Mouse (Mus musculus) embryonic stem cell, embryonic (primary cell): ENCODE results near the gene Nf1.

Experiments used
- CTCF ChIA-PET, 4 experiments: fragments of 300-600 bp in 2 of 4; fragments of 350-600 bp in 2 of 4; sonication (Branson Sonifier 250); formaldehyde crosslinking; loops; one replicate each; lab custom pipeline; 2022; ENCODE audit warnings: inconsistent platforms in 2 of 4; lab: Charles Lee
- POLR2A ChIA-PET, 4 experiments: fragments of 300-600 bp in 2 of 4; fragments of 350-600 bp in 2 of 4; sonication (Branson Sonifier 250); formaldehyde crosslinking; loops; one replicate each; lab custom pipeline; 2022; ENCODE audit warnings: antibody characterized with exemption in 4 of 4, inconsistent platforms in 1 of 4; lab: Charles Lee

The Nf1 gene

GRCm38 (mm10) chr11:79577741-79578140, 238.2 kb downstream of the Nf1 start:
- ChIA-PET CTCF (interaction anchor here in 1 of 4 experiments (0.8 to 1.2 kb wide), 2 partner anchors 12 to 181 kb away, joined by 3 read pairs; no protein-coding TSS in a partner anchor), POLR2A (interaction anchor here in 2 of 4 experiments (0.6 to 1.4 kb wide), 2 partner anchors 12 to 27 kb away, joined by 3 to 7 read pairs; no protein-coding TSS in a partner anchor)

- ChIA-PET CTCF (interaction anchor here in 2 of 4 experiments (0.8 to 1.3 kb wide), 3 partner anchors 106 to 620 kb away, joined by 3 to 5 read pairs (median 5); no protein-coding TSS in a partner anchor), POLR2A (interaction anchor here in 2 of 4 experiments (0.6 to 0.9 kb wide), 2 partner anchors 97 to 1069 kb away, joined by 4 to 6 read pairs; partner anchors contain the start of genes Poldip2 (in 1 of the 2) and Tmem199 (in 1 of the 2))
Observed at GRCm38 (mm10) chr11:79580660-79581059, 241.2 kb downstream of the Nf1 start.

- ChIA-PET CTCF (interaction anchor here in 2 of 4 experiments (1.0 to 3.8 kb wide), 2 partner anchors 105 kb away, joined by 3 to 13 read pairs; no protein-coding TSS in a partner anchor), POLR2A (interaction anchor here in 1 of 4 experiments (1.2 kb wide), 1 partner anchor 9 kb away, joined by 3 read pairs; no protein-coding TSS in a partner anchor)
Observed at GRCm38 (mm10) chr11:79581257-79581656, 241.8 kb downstream of the Nf1 start.

- CTCF ChIA-PET, result interaction anchor here in 3 of 4 experiments (0.6 to 3.8 kb wide), 5 partner anchors 11 to 336 kb away, joined by 3 to 13 read pairs (median 5); no protein-coding TSS in a partner anchor
- POLR2A ChIA-PET, result no interaction called here
Observed at GRCm38 (mm10) chr11:79584191-79584590, 244.7 kb downstream of the Nf1 start.

GRCm38 (mm10) chr11:79589317-79590075, 250.0 kb downstream of the Nf1 start:
- POLR2A ChIA-PET, result interaction anchor here in 3 of 4 experiments (0.6 to 1.8 kb wide), 14 partner anchors 12 to 401 kb away, joined by 3 to 12 read pairs (median 3); no protein-coding TSS in a partner anchor
- CTCF ChIA-PET, result interaction anchor here (0.6 to 4.1 kb wide), 32 partner anchors 12 to 696 kb away, joined by 3 to 27 read pairs (median 3); partner anchors contain the start of gene Utp6 (in 1 of the 4)

GRCm38 (mm10) chr11:79590664-79591590, 251.4 kb downstream of the Nf1 start, which contains the start of gene Rab11fip4:
Gene Rab11fip4, plus strand, starts transcription at chr11:79591212.
- ChIA-PET POLR2A (interaction anchor here (0.6 to 1.8 kb wide), 21 partner anchors 9 to 486 kb away, joined by 3 to 8 read pairs (median 4); no protein-coding TSS in a partner anchor), CTCF (interaction anchor here (0.5 to 4.1 kb wide), 20 partner anchors 13 to 940 kb away, joined by 3 to 27 read pairs (median 4); no protein-coding TSS in a partner anchor)

- CTCF ChIA-PET, result interaction anchor here in 2 of 4 experiments (0.6 to 4.1 kb wide), 9 partner anchors 18 to 328 kb away, joined by 3 to 27 read pairs (median 6); no protein-coding TSS in a partner anchor
- POLR2A ChIA-PET, result interaction anchor here in 3 of 4 experiments (0.6 to 1.8 kb wide), 10 partner anchors 13 to 114 kb away, joined by 3 to 8 read pairs (median 4); no protein-coding TSS in a partner anchor
Observed at GRCm38 (mm10) chr11:79591591-79591975, 252.1 kb downstream of the Nf1 start.

GRCm38 (mm10) chr11:79593495-79593894, 254.0 kb downstream of the Nf1 start:
- POLR2A ChIA-PET, result interaction anchor here in 1 of 4 experiments (1.5 to 1.6 kb wide), 2 partner anchors 12 to 21 kb away, joined by 4 to 11 read pairs; no protein-coding TSS in a partner anchor
- CTCF ChIA-PET, result interaction anchor here in 3 of 4 experiments (0.6 to 1.6 kb wide), 5 partner anchors 31 to 477 kb away, joined by 3 to 5 read pairs (median 4); no protein-coding TSS in a partner anchor

- POLR2A ChIA-PET, result interaction anchor here in 3 of 4 experiments (0.6 to 1.6 kb wide), 4 partner anchors 13 to 722 kb away, joined by 3 to 4 read pairs (median 4); partner anchors contain the start of gene Rab11fip4 (in 1 of the 3)
- CTCF ChIA-PET, result interaction anchor here in 2 of 4 experiments (0.6 to 2.2 kb wide), 6 partner anchors 14 to 589 kb away, joined by 3 to 11 read pairs (median 4); no protein-coding TSS in a partner anchor
Observed at GRCm38 (mm10) chr11:79610454-79610853, 271.0 kb downstream of the Nf1 start.

GRCm38 (mm10) chr11:79611011-79611666, 271.6 kb downstream of the Nf1 start:
- POLR2A ChIA-PET, result interaction anchor here in 3 of 4 experiments (0.6 to 1.6 kb wide), 11 partner anchors 12 to 70 kb away, joined by 3 to 5 read pairs (median 3); partner anchors contain the start of gene Rab11fip4 (in 1 of the 3)
- CTCF ChIA-PET, result interaction anchor here in 2 of 4 experiments (0.8 to 2.2 kb wide), 7 partner anchors 14 to 76 kb away, joined by 3 to 11 read pairs (median 4); no protein-coding TSS in a partner anchor

- ChIA-PET CTCF (interaction anchor here (0.5 to 1.4 kb wide), 6 partner anchors 17 to 691 kb away, joined by 3 to 5 read pairs (median 4); no protein-coding TSS in a partner anchor), POLR2A (interaction anchor here in 3 of 4 experiments (0.7 to 1.8 kb wide), 8 partner anchors 11 to 164 kb away, joined by 3 to 5 read pairs (median 4); no protein-coding TSS in a partner anchor)
Observed at GRCm38 (mm10) chr11:79612046-79612600, 272.6 kb downstream of the Nf1 start.

GRCm38 (mm10) chr11:79613084-79613483, 273.6 kb downstream of the Nf1 start:
- ChIA-PET CTCF (interaction anchor here in 2 of 4 experiments (0.6 to 1.9 kb wide), 4 partner anchors 9 to 74 kb away, joined by 3 to 7 read pairs (median 4); no protein-coding TSS in a partner anchor), POLR2A (interaction anchor here in 1 of 4 experiments (1.8 kb wide), 1 partner anchor 163 kb away, joined by 4 read pairs; no protein-coding TSS in a partner anchor)

GRCm38 (mm10) chr11:79613711-79614110, 274.2 kb downstream of the Nf1 start:
- CTCF ChIA-PET, result interaction anchor here in 3 of 4 experiments (0.6 to 1.9 kb wide), 4 partner anchors 8 to 73 kb away, joined by 3 to 7 read pairs (median 4); no protein-coding TSS in a partner anchor
- POLR2A ChIA-PET, result interaction anchor here in 3 of 4 experiments (0.5 to 1.7 kb wide), 8 partner anchors 9 to 306 kb away, joined by 3 to 5 read pairs (median 4); no protein-coding TSS in a partner anchor

GRCm38 (mm10) chr11:79614880-79615279, 275.4 kb downstream of the Nf1 start:
- POLR2A ChIA-PET, result interaction anchor here in 3 of 4 experiments (0.6 to 1.7 kb wide), 11 partner anchors 8 to 305 kb away, joined by 3 to 5 read pairs (median 4); no protein-coding TSS in a partner anchor
- CTCF ChIA-PET, result interaction anchor here in 3 of 4 experiments (0.5 to 1.9 kb wide), 7 partner anchors 10 to 453 kb away, joined by 3 to 6 read pairs (median 4); no protein-coding TSS in a partner anchor

- ChIA-PET CTCF (interaction anchor here in 1 of 4 experiments (1.8 kb wide), 1 partner anchor 71 kb away, joined by 6 read pairs; no protein-coding TSS in a partner anchor), POLR2A (interaction anchor here in 1 of 4 experiments (1.2 kb wide), 1 partner anchor 31 kb away, joined by 3 read pairs; no protein-coding TSS in a partner anchor)
Observed at GRCm38 (mm10) chr11:79615871-79616270, 276.4 kb downstream of the Nf1 start.
